Mouse (Mus musculus) myocyte (in vitro differentiated cells): ENCODE measurements at regions not wholly inside any gene's neighbourhood (a gene's known extent, or its start where the extent isn't known, plus 50 kb on each side); places are given as distances from the start of the nearest gene placed in this dataset.

Source experiments
- CEBPB ChIP-seq: IDR thresholded peaks from 2 replicates; pipeline ENCODE4 v1.6.1; 2011; ENCODE audit warnings: mild to moderate bottlenecking, moderate library complexity; ENCODE audit not compliant: poor library complexity, insufficient read depth, severe bottlenecking
- E2F4 ChIP-seq: IDR thresholded peaks from one replicate; pipeline ENCODE4 v1.6.1; 2011; ENCODE audit warnings: mild to moderate bottlenecking, control low read depth, moderate library complexity; ENCODE audit not compliant: insufficient read depth
- MAX ChIP-seq: IDR thresholded peaks from one replicate; pipeline ENCODE4 v1.6.1; 2011; ENCODE audit warnings: low read depth, mild to moderate bottlenecking, control low read depth
- MYOD1 ChIP-seq, 3 experiments: IDR thresholded peaks; one replicate each; pipeline ENCODE4 v1.6.1; 2011; ENCODE audit warnings: control low read depth in 2 of 3, low read depth in 2 of 3, mild to moderate bottlenecking in 2 of 3, moderate library complexity in 1 of 3; ENCODE audit not compliant: insufficient read length in 2 of 3, control insufficient read depth in 1 of 3
- POLR2A ChIP-seq: IDR thresholded peaks from one replicate; pipeline ENCODE4 v1.6.1; 2011; ENCODE audit warnings: low read depth, mild to moderate bottlenecking, control low read depth, moderate library complexity; ENCODE audit not compliant: insufficient read length
- POLR2AphosphoS2 ChIP-seq: IDR thresholded peaks from one replicate; pipeline ENCODE4 v1.6.1; 2011; ENCODE audit warnings: low read depth, control low read depth; ENCODE audit not compliant: insufficient read length
- REST ChIP-seq: IDR thresholded peaks from one replicate; pipeline ENCODE4 v1.6.1; 2011; ENCODE audit warnings: mild to moderate bottlenecking, control low read depth, moderate library complexity; ENCODE audit not compliant: insufficient read depth, insufficient read length
- TCF12 ChIP-seq: IDR thresholded peaks from one replicate; pipeline ENCODE4 v1.6.1; 2011; ENCODE audit warnings: mild to moderate bottlenecking, control low read depth; ENCODE audit not compliant: poor library complexity, insufficient read depth, severe bottlenecking
- USF1 ChIP-seq: IDR thresholded peaks from one replicate; pipeline ENCODE4 v1.6.1; 2011; ENCODE audit warnings: low read depth, mild to moderate bottlenecking, control low read depth, moderate library complexity

- TF ChIP-seq POLR2A (no peak), TCF12 (no peak), USF1 (no peak), MAX (no peak), POLR2AphosphoS2 (no peak), E2F4 (no peak), REST (no peak), MYOD1 (IDR thresholded peaks at IDR 0.05; ENCODE audit: control insufficient read depth in 1 of 3, insufficient read length in 2 of 3, low read depth in 2 of 3) (no peak), CEBPB (no peak)
These were observed 299.7 kb downstream of the Cog6 start for GRCm38 (mm10) chr3:52717324-52717723.
